Mouse (Mus musculus): ENCODE results near the gene 1700016K19Rik. TPM values are rescaled to one million over a fixed set of nuclear protein-coding genes. Genes with fewer than 3 reads are reported as not detected.

The 1700016K19Rik gene
- not detected for total RNA-seq (2023)

DNA sequence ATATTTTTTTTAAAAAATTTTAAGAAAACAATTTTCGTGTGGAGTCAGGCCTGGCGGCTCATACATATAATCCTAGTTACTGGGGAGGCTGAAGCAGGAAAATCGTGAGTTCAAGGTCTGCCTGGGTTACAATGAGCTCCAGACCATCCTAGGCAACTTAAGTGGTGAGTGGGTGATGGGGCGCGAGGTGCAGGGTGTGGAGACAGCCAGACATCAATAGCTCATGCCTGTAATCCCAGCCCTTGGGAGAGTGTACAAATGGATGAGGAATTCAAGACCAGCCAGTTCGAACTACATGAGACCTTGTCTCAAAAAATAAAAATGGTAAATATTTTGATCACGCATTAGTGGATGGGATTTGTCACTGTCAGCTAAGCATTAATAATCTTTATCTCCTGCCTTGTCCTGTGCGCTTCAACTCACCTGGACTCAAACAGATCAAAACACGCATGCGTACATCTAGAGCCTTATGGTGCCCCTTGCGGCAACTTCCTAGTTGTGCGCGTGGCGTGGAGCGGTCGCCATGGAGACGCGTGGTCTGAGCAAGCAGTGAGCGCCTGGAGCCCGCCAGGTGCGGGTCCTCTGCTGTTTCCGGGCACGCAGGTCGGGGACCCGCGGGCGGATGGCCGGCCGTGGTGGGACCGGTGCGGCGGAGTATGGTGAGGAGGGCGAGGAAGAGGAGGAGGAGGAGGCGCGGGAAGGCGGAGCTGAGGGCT lies at the start of gene 1700016K19Rik:
Gene 1700016K19Rik, plus strand, starts transcription at position 473 of the 716 bp plus-strand sequence.

DNA sequence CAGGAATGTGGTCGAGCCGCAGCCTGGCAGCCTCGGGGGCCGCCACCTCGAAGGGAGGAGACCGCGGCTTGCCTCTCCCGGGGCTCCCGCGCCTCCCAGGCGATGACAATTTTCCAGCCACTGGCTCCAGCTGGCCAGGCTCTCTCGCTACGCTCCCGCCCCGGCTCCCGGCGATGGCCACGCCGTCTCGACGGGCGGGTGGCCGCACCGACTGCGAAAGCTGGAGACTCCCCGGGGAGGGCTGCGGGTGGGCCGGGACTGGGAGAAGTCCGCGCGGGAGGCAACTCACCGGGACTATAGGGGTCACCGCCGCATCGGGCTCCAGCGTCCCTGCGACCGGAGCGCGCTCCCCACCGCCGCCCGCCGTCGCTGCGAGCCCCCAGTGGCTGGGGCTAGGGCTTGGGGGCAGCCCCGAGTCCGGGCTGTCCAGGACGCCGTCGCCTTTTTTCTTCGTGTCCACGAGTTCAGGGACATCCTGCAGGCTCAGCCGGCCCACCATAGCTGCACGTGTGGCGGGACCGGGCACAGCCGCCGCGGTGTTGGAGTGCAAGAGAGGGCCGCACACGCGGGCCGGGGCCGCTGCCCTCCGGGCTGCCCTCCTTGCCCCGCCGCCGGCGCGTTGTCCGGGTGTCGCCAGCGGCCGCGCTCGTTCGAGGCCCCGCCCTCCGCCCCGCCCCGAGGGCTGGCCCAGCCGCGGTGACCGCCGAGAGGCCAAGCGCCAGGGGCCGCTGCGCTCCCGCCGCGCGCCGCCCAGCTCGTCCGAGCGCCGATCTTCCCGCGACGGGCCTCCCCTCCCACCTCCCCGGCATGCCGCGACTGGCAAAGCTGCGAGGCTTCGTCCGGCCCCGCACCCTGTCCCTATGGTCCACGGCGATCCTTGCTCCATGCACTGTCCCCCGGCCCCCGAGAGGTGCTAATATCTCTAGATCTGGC lies 27.7 kb downstream of the 1700016K19Rik start, which contains the start of gene Rflnb:
Gene Rflnb, minus strand, starts transcription at position 644 of the 933 bp plus-strand sequence.

Other genes with a start within 250 kb of the 1700016K19Rik start
- gene Doc2b, start 203.9 kb upstream of the 1700016K19Rik start, total RNA-seq (2023), result not detected
- gene Rph3al, start 61.5 kb upstream of the 1700016K19Rik start, total RNA-seq (2023), result 13.7 TPM
- gene Rflnb, start 27.9 kb downstream of the 1700016K19Rik start, total RNA-seq (2023), result 72.9 TPM
- gene Vps53, start 179.7 kb downstream of the 1700016K19Rik start, total RNA-seq (2023), result 59.5 TPM
- 3.7 TPM for gene Fam57a, start 179.8 kb downstream of the 1700016K19Rik start, total RNA-seq (2023)
- not detected for gene Dbil5, start 217.7 kb downstream of the 1700016K19Rik start, total RNA-seq (2023)
- 4.7 TPM for gene Gemin4, start 217.8 kb downstream of the 1700016K19Rik start, total RNA-seq (2023)
- 13.3 TPM for gene Mrm3, start 243.8 kb downstream of the 1700016K19Rik start, total RNA-seq (2023)
- gene Glod4, start 243.8 kb downstream of the 1700016K19Rik start, total RNA-seq (2023), result 14.7 TPM

Measured in CD4-positive naive resting alpha-beta T cell, adult 76 days (primary cell).